Mouse (Mus musculus) myocyte (in vitro differentiated cells): ENCODE data around the gene Clcnka.

ENCODE experiments used
- POLR2A ChIP-seq: IDR thresholded peaks from one replicate; pipeline ENCODE4 v1.6.1; 2011; ENCODE audit warnings: low read depth, mild to moderate bottlenecking, control low read depth, moderate library complexity; ENCODE audit not compliant: insufficient read length
- POLR2AphosphoS2 ChIP-seq: IDR thresholded peaks from one replicate; pipeline ENCODE4 v1.6.1; 2011; ENCODE audit warnings: low read depth, control low read depth; ENCODE audit not compliant: insufficient read length
- TCF12 ChIP-seq: IDR thresholded peaks from one replicate; pipeline ENCODE4 v1.6.1; 2011; ENCODE audit warnings: mild to moderate bottlenecking, control low read depth; ENCODE audit not compliant: poor library complexity, insufficient read depth, severe bottlenecking

DNA sequence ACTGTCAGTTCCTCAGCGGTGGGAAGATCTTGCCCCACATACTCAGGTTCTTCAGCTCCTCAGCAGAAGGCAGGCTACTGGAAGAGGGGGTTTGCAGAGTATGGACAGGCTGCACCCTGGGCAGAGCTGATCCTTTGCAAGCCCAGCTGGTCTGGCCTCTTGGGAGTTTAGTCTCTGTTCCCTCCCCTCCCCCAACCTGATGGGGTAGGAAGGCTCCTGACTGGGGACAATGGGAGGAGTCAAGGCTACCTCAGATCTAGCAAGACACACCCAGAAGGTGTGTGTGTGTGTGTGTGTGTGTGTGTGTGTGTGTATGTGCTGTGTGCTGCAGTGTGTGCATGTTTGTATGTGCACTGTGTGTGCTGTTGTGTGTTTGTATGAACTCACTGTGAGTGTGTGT is 59.7 kb downstream of the Clcnka start:
- no peak for TF ChIP-seq POLR2A
- TF ChIP-seq POLR2AphosphoS2: no peak
- no peak for TF ChIP-seq TCF12
